Mouse (Mus musculus): Measurements from ENCODE around the gene Tent4b.

DNA sequence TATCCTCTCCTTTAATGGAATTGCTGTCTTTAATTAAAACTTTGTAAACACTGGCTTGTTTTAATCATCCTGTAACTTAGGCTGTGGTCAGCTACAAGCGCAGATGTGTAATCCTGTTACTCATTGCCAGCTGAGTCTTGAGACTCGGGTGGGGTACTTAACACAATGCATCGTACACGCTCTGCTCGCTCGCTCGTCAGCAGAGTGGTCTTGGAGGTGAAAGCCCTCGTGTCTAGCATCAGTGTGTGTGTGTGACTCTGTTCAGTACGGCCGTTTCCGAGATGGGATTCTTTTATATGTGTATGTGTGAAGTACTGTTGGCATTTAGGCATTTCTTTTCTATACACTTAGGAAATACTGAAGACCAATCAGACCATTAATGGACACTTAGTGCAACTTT, 59.5 kb downstream of the Tent4b start:
- TF ChIP-seq EP300 (IDR thresholded peaks at IDR 0.05), result no peak
- TF ChIP-seq CTCF (IDR thresholded peaks at IDR 0.05), result no peak
